Mouse (Mus musculus): Measurements from ENCODE around the gene Mcm10. TPM values are rescaled to one million over a fixed set of nuclear protein-coding genes. Genes with fewer than 3 reads are reported as not detected.
A peak's percentile ranks its signal among the peaks of the same experiment; 100 is the strongest.

Gene Mcm10
- polyA plus RNA-seq, 1 experiment from 2014 or later = 2.1 TPM

DNA sequence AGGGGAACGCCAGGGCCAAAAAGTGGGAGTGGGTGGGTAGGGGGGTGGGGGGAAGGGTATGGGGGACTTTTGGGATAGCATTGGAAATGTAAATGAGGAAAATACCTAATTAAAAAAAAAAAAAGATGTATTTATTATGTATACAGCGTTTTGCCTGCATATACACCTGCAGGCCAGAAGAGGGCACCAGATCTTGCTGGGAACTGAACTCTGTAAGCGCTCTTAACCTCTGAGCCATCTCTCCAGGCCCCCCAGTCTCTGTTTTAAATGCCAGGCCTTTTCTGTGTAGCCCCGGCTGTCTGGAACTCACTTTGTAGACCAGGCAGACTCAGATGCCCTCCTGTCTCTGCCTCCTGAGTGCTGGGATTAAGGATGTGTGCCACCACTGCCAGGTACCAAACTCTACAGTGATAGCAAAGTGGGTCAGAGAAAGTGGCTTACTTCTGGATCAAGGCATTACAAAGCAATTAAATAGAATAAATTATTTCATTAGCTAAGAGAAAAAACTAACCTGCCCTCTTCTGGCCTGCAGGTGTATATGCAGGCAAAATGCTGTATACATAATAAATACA is 12.7 kb upstream of the Mcm10 start:
- Histone ChIP-seq H3K27ac (ENCODE audit: low read length) (no peak overlapping the region), H3K4me2 (replicated peaks; ENCODE audit: low read depth, low read length) (no peak overlapping the region), H3K4me3 (ENCODE audit: low read depth, low read length) (no peak overlapping the region), H3K27me3 (replicated peaks; ENCODE audit: insufficient read depth, low read length) (no peaks in the 10 kb centered on the region), H3K4me1 (ENCODE audit: insufficient read depth, low read depth, low read length) (no peaks in the 10 kb centered on the region), H3K9ac (replicated peaks; ENCODE audit: low read depth) (no peak overlapping the region), H3K36me3 (ENCODE audit: insufficient read depth, low read length) (no peaks in the 10 kb centered on the region), H3K9me3 (ENCODE audit: low read length) (no peaks in the 10 kb centered on the region)
- 49% methylated on average over 3 of the region's 4 CpGs for WGBS
- ATAC-seq (no peak), DNase-seq (ENCODE audit: low spot score) (no peak)
- TF ChIP-seq CTCF (IDR thresholded peaks at IDR 0.05) = peak; percentile 52
- TF ChIP-seq EP300 (IDR thresholded peaks at IDR 0.05) = no peak

DNA sequence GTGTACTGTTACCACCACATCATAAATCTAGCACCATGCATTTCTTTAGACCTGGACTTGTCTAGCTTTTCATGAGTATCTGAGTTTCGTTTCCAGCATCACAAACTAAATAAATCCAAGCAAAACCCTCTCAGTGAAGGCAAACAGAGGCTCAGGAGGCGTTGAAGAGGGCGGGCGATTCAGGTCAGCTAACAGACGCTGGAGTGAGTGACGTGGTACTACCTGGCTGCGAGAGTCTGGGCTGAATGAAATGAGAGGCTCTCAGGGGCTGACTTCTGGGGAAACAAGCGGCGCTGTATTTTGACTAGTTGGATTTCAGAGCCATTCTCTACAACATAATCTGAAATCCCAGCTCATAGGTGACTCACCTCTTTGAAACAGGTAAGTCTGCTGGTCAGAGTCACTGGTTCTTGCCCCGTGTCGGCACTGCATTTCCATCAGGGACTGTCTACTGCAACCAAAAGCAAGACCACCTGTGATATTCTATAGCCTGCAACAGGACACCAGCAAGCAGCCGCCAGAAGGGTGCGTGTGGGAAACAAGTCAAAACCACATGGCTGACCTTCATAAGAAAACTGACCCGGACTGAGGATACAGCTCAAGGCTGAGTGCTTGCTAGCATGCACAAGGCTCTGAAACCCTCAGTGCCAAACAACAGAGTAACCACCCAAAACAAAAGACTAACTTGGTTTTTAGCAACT is 11.3 kb upstream of the Mcm10 start:
- no peaks in the 10 kb centered on the region for H3K9me3 ChIP-seq (ENCODE audit: low read length)
- no peaks in the 10 kb centered on the region for H3K4me1 ChIP-seq (ENCODE audit: insufficient read depth, low read depth, low read length)
- H3K9ac ChIP-seq (replicated peaks; ENCODE audit: low read depth) = no peak overlapping the region
- H3K36me3 ChIP-seq (ENCODE audit: insufficient read depth, low read length) = no peaks in the 10 kb centered on the region
- no peak overlapping the region for H3K4me3 ChIP-seq (ENCODE audit: low read depth, low read length)
- TF ChIP-seq EP300 (IDR thresholded peaks at IDR 0.05) (no peak), CTCF (IDR thresholded peaks at IDR 0.05) (no peak)
- peak; percentile 64 for DNase-seq (ENCODE audit: low spot score)
- H3K27me3 ChIP-seq (replicated peaks; ENCODE audit: insufficient read depth, low read length) = no peaks in the 10 kb centered on the region
- no peak overlapping the region for H3K4me2 ChIP-seq (replicated peaks; ENCODE audit: low read depth, low read length)
- WGBS = 50% methylated on average over 14 of the region's 14 CpGs
- ATAC-seq = peak; percentile 87
- no peak overlapping the region for H3K27ac ChIP-seq (ENCODE audit: low read length)

DNA sequence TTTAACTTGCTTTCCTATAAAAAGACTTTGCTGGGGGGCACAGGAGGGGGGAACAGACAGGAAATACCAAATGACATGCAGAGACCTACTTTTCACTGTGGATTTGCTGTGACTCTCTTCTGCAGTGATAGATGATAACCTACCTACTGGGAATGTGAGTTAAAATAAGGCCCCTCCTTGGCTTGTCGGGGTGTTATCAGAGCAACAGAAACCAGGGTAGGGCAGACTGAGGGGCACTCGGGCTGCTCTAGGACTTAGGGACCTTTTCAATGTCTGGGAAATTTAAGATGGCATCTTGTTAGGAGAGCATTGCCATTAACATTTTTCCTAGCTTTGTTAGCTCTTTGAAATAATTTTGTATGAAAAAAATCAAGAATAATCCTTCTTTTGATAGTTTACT is 10.7 kb upstream of the Mcm10 start:
- no peaks in the 10 kb centered on the region for H3K36me3 ChIP-seq (ENCODE audit: insufficient read depth, low read length)
- ATAC-seq (no peak), DNase-seq (ENCODE audit: low spot score) (no peak)
- no peak overlapping the region for H3K4me2 ChIP-seq (replicated peaks; ENCODE audit: low read depth, low read length)
- no peaks in the 10 kb centered on the region for H3K27me3 ChIP-seq (replicated peaks; ENCODE audit: insufficient read depth, low read length)
- no peak overlapping the region for H3K27ac ChIP-seq (ENCODE audit: low read length)
- TF ChIP-seq CTCF (IDR thresholded peaks at IDR 0.05) (no peak), EP300 (IDR thresholded peaks at IDR 0.05) (no peak)
- no peak overlapping the region for H3K4me3 ChIP-seq (ENCODE audit: low read depth, low read length)
- 47% methylated on average over 2 of the region's 2 CpGs for WGBS
- no peaks in the 10 kb centered on the region for H3K4me1 ChIP-seq (ENCODE audit: insufficient read depth, low read depth, low read length)
- H3K9me3 ChIP-seq (ENCODE audit: low read length) = no peaks in the 10 kb centered on the region
- H3K9ac ChIP-seq (replicated peaks; ENCODE audit: low read depth) = no peak overlapping the region

DNA sequence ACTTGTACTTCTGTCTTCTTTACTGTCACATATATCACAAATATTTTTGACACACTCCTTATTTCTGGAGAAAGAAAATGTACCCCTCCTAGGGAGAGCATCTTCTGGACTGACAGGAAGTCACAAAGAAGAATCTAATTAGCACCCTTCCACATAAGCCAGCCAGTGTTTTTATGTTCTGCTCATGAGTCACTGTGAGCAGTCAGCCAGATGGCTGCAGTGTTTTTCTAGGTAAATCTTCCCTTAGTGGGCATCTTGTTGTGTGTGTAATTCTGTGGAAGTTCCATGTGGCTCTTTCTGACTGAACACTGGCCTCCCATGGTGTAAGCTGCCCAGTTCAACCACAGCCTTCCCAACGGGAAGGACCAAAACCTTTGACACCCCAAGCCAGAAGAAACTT is 7.1 kb upstream of the Mcm10 start:
- TF ChIP-seq EP300 (IDR thresholded peaks at IDR 0.05) (no peak), CTCF (IDR thresholded peaks at IDR 0.05) (no peak)
- ATAC-seq = no peak
- 70% methylated on average over 1 of the region's 1 CpGs for WGBS

DNA sequence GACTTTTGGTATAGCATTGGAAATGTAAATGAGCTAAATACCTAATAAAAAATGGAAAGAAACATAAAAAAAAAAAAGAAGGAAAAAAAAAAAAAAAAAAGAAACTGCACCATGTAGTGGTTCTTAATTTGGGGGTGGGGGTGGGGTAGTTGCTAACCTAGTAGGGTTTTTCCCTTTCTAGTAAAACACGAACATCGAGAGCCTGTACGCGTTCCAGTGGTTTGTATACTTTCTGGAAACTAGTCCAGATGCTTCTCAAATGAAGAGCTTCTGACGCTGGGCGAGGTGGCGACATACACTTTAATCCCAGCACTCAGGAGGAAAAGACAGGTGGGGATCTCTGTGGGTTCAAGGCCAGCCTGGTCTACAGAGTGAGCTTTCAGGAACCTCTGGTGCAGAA is 4.3 kb upstream of the Mcm10 start:
- no peak overlapping the region for H3K9ac ChIP-seq (replicated peaks; ENCODE audit: low read depth)
- no peaks in the 10 kb centered on the region for H3K27me3 ChIP-seq (replicated peaks; ENCODE audit: insufficient read depth, low read length)
- H3K4me2 ChIP-seq (replicated peaks; ENCODE audit: low read depth, low read length) = no peak overlapping the region
- H3K27ac ChIP-seq (ENCODE audit: low read length) = no peak overlapping the region
- H3K36me3 ChIP-seq (ENCODE audit: insufficient read depth, low read length) = no peaks in the 10 kb centered on the region
- no peak for DNase-seq (ENCODE audit: low spot score)
- 86% methylated on average over 7 of the region's 7 CpGs for WGBS
- TF ChIP-seq EP300 (IDR thresholded peaks at IDR 0.05) (no peak), CTCF (IDR thresholded peaks at IDR 0.05) (no peak)
- 0 out of 2 replicates have a peak, but pooled peaks cover 3% of the 10 kb centered on the region for H3K4me1 ChIP-seq (ENCODE audit: insufficient read depth, low read depth, low read length)
- no peak overlapping the region for H3K4me3 ChIP-seq (ENCODE audit: low read depth, low read length)
- no peaks in the 10 kb centered on the region for H3K9me3 ChIP-seq (ENCODE audit: low read length)
- no peak for ATAC-seq

More for the DNA sequence above, 7.1 kb upstream of the Mcm10 start:
- no peaks in the 10 kb centered on the region for H3K4me1 ChIP-seq (ENCODE audit: insufficient read depth, low read depth, low read length)
- H3K27ac ChIP-seq (ENCODE audit: low read length) = no peak overlapping the region
- H3K9me3 ChIP-seq (ENCODE audit: low read length) = no peaks in the 10 kb centered on the region
- no peaks in the 10 kb centered on the region for H3K36me3 ChIP-seq (ENCODE audit: insufficient read depth, low read length)
- H3K9ac ChIP-seq (replicated peaks; ENCODE audit: low read depth) = no peak overlapping the region
- H3K4me3 ChIP-seq (ENCODE audit: low read depth, low read length) = no peak overlapping the region
- H3K4me2 ChIP-seq (replicated peaks; ENCODE audit: low read depth, low read length) = no peak overlapping the region
- no peaks in the 10 kb centered on the region for H3K27me3 ChIP-seq (replicated peaks; ENCODE audit: insufficient read depth, low read length)
- DNase-seq (ENCODE audit: low spot score) = no peak

DNA sequence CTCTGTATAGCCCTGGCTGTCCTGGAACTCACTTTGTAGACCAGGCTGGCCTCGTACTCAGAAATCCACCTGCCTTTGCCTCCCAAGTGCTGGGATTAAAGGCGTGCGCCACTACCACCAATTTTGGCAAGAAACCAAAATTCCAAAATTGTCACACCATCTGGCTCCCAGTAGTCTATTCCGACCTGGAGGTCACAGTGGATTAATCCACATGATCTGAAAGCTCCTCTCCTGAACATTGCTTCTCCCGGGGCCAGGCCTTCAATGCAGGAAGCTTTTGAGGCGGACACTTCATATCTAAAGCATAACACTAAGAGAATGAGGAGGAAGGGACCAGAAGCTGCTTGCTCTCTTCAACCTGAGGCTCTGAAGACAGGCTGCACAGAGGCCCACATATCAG is 2.9 kb upstream of the Mcm10 start:
- H3K4me1 ChIP-seq (ENCODE audit: insufficient read depth, low read depth, low read length) = 0 out of 2 replicates have a peak, but pooled peaks cover 4% of the 10 kb centered on the region
- no peak for ATAC-seq

More for the DNA sequence above, 2.9 kb upstream of the Mcm10 start:
- H3K36me3 ChIP-seq (ENCODE audit: insufficient read depth, low read length) = no peaks in the 10 kb centered on the region
- no peak for TF ChIP-seq EP300 (IDR thresholded peaks at IDR 0.05)
- TF ChIP-seq CTCF (IDR thresholded peaks at IDR 0.05) = no peak
- H3K27ac ChIP-seq (ENCODE audit: low read length) = no peak overlapping the region
- H3K27me3 ChIP-seq (replicated peaks; ENCODE audit: insufficient read depth, low read length) = no peaks in the 10 kb centered on the region
- H3K9ac ChIP-seq (replicated peaks; ENCODE audit: low read depth) = no peak overlapping the region
- no peak overlapping the region for H3K4me2 ChIP-seq (replicated peaks; ENCODE audit: low read depth, low read length)
- H3K4me3 ChIP-seq (ENCODE audit: low read depth, low read length) = no peak overlapping the region
- WGBS = 81% methylated on average over 6 of the region's 6 CpGs
- no peaks in the 10 kb centered on the region for H3K9me3 ChIP-seq (ENCODE audit: low read length)
- no peak for DNase-seq (ENCODE audit: low spot score)

Measured in lung, postnatal 0 days (tissue).